Mouse (Mus musculus): ENCODE measurements at regions not wholly inside any gene's neighbourhood (a gene's known extent, or its start where the extent isn't known, plus 50 kb on each side); places are given as distances from the start of the nearest gene placed in this dataset.

- DNase-seq (ENCODE audit: low read depth in 1 of 2, low spot score in 2 of 2) = no peak
Observed at GRCm38 (mm10) chr1:128788227-128788626, 196.1 kb upstream of the Cxcr4 start.

- peak; percentile 5 to 22 for DNase-seq (ENCODE audit: low read depth in 1 of 2, low spot score in 2 of 2)
Observed at GRCm38 (mm10) chr1:128786941-128787569, 195.0 kb upstream of the Cxcr4 start.

- DNase-seq (ENCODE audit: low read depth in 1 of 2, low spot score in 2 of 2) = no peak
Observed at GRCm38 (mm10) chr1:128782286-128782685, 190.2 kb upstream of the Cxcr4 start.

GRCm38 (mm10) chr1:128781871-128782270 lies 189.8 kb upstream of the Cxcr4 start:
- no peak for DNase-seq (ENCODE audit: low read depth in 1 of 2, low spot score in 2 of 2)

- DNase-seq (ENCODE audit: low read depth in 1 of 2, low spot score in 2 of 2) = no peak
Observed at GRCm38 (mm10) chr1:128781311-128781710, 189.2 kb upstream of the Cxcr4 start.

- DNase-seq (ENCODE audit: low read depth in 1 of 2, low spot score in 2 of 2) = no peak
Observed at GRCm38 (mm10) chr1:128779586-128780158, 187.6 kb upstream of the Cxcr4 start.

GRCm38 (mm10) chr1:128772440-128772839 lies 180.3 kb upstream of the Cxcr4 start:
- DNase-seq (ENCODE audit: low read depth in 1 of 2, low spot score in 2 of 2) = no peak

GRCm38 (mm10) chr1:128770786-128771185 lies 178.7 kb upstream of the Cxcr4 start:
- DNase-seq (ENCODE audit: low read depth in 1 of 2, low spot score in 2 of 2) = no peak

GRCm38 (mm10) chr1:128767991-128768390 lies 175.9 kb upstream of the Cxcr4 start:
- no peak for DNase-seq (ENCODE audit: low read depth in 1 of 2, low spot score in 2 of 2)

GRCm38 (mm10) chr1:128767415-128767814 lies 175.3 kb upstream of the Cxcr4 start:
- DNase-seq (ENCODE audit: low read depth in 1 of 2, low spot score in 2 of 2) = no peak

GRCm38 (mm10) chr1:128766894-128767268 lies 174.8 kb upstream of the Cxcr4 start:
- DNase-seq (ENCODE audit: low read depth in 1 of 2, low spot score in 2 of 2) = peak in 1 of 2 experiments; percentile 12

GRCm38 (mm10) chr1:128766193-128766893 lies 174.2 kb upstream of the Cxcr4 start:
- no peak for DNase-seq (ENCODE audit: low read depth in 1 of 2, low spot score in 2 of 2)

- DNase-seq (ENCODE audit: low read depth in 1 of 2, low spot score in 2 of 2) = no peak
Observed at GRCm38 (mm10) chr1:128765626-128766025, 173.5 kb upstream of the Cxcr4 start.

- no peak for DNase-seq (ENCODE audit: low read depth in 1 of 2, low spot score in 2 of 2)
Observed at GRCm38 (mm10) chr1:128765142-128765541, 173.0 kb upstream of the Cxcr4 start.

GRCm38 (mm10) chr1:128762854-128763253 lies 170.8 kb upstream of the Cxcr4 start:
- DNase-seq (ENCODE audit: low read depth in 1 of 2, low spot score in 2 of 2) = no peak

- no peak for DNase-seq (ENCODE audit: low read depth in 1 of 2, low spot score in 2 of 2)
Observed at GRCm38 (mm10) chr1:128762076-128762475, 170.0 kb upstream of the Cxcr4 start.

- DNase-seq (ENCODE audit: low read depth in 1 of 2, low spot score in 2 of 2) = no peak
Observed at GRCm38 (mm10) chr1:128758802-128759481, 166.8 kb upstream of the Cxcr4 start.

GRCm38 (mm10) chr1:128758294-128758801 lies 166.3 kb upstream of the Cxcr4 start:
- DNase-seq (ENCODE audit: low read depth in 1 of 2, low spot score in 2 of 2) = no peak

- no peak for DNase-seq (ENCODE audit: low read depth in 1 of 2, low spot score in 2 of 2)
Observed at GRCm38 (mm10) chr1:128753427-128754012, 161.4 kb upstream of the Cxcr4 start.

GRCm38 (mm10) chr1:128749437-128749994 lies 157.4 kb upstream of the Cxcr4 start:
- no peak for DNase-seq (ENCODE audit: low read depth in 1 of 2, low spot score in 2 of 2)

GRCm38 (mm10) chr1:128747196-128747790 lies 155.2 kb upstream of the Cxcr4 start:
- peak in 1 of 2 experiments; percentile 6 for DNase-seq (ENCODE audit: low read depth in 1 of 2, low spot score in 2 of 2)

Data from monocyte, adult 2 months (primary cell).